Mouse (Mus musculus): Measurements from ENCODE around the gene Tapt1. TPM values are rescaled to one million over a fixed set of nuclear protein-coding genes. Genes with fewer than 3 reads are reported as not detected.

Gene Tapt1
- total and polyA plus RNA-seq, 2 experiments from 2014 or later, result 15.7 to 36.4 TPM

GRCm38 (mm10) chr5:44198471-44198870 is 28.0 kb downstream of the Tapt1 start:
- Histone ChIP-seq H3K4me1 (ENCODE audit: control insufficient read depth, insufficient read depth) (peaks cover 6% of the 10 kb centered on the region), H3K27ac (ENCODE audit: low read depth) (no peak overlapping the region), H3K27me3 (ENCODE audit: control insufficient read depth, insufficient read depth, low read length) (no peaks in the 10 kb centered on the region), H3K36me3 (replicated peaks; ENCODE audit: control insufficient read depth, insufficient read depth, low read length) (peaks cover 9% of the 10 kb centered on the region), H3K4me3 (ENCODE audit: low read depth, low read length) (no peak overlapping the region), H3K9ac (replicated peaks; ENCODE audit: low read depth, low read length) (no peak overlapping the region), H3K9me3 (replicated peaks; ENCODE audit: control insufficient read depth, low read length) (no peaks in the 10 kb centered on the region), H3K4me2 (ENCODE audit: low read depth, low read length) (no peak overlapping the region)
- WGBS, result 78% methylated on average over 4 of the region's 4 CpGs
- DNase-seq (ENCODE audit: low spot score) (no peak), ATAC-seq (ENCODE audit: insufficient read depth, low read depth) (no peak)
- TF ChIP-seq EP300 (IDR thresholded peaks at IDR 0.05; ENCODE audit: low read depth) (no peak), CTCF (IDR thresholded peaks at IDR 0.05; ENCODE audit: low read depth) (no peak)

GRCm38 (mm10) chr5:44197806-44198205 is 28.6 kb downstream of the Tapt1 start:
- 44% methylated on average over 5 of the region's 5 CpGs for WGBS
- peaks cover 15% of the 10 kb centered on the region for H3K36me3 ChIP-seq (replicated peaks; ENCODE audit: control insufficient read depth, insufficient read depth, low read length)
- no peak overlapping the region for H3K9ac ChIP-seq (replicated peaks; ENCODE audit: low read depth, low read length)
- no peaks in the 10 kb centered on the region for H3K27me3 ChIP-seq (ENCODE audit: control insufficient read depth, insufficient read depth, low read length)
- ATAC-seq (ENCODE audit: insufficient read depth, low read depth) (no peak), DNase-seq (ENCODE audit: low spot score) (no peak)
- H3K4me3 ChIP-seq (ENCODE audit: low read depth, low read length), result no peak overlapping the region
- no peaks in the 10 kb centered on the region for H3K9me3 ChIP-seq (replicated peaks; ENCODE audit: control insufficient read depth, low read length)
- H3K4me2 ChIP-seq (ENCODE audit: low read depth, low read length), result no peak overlapping the region
- H3K4me1 ChIP-seq (ENCODE audit: control insufficient read depth, insufficient read depth), result peaks cover 6% of the 10 kb centered on the region
- H3K27ac ChIP-seq (ENCODE audit: low read depth), result no peak overlapping the region
- TF ChIP-seq EP300 (IDR thresholded peaks at IDR 0.05; ENCODE audit: low read depth) (no peak), CTCF (IDR thresholded peaks at IDR 0.05; ENCODE audit: low read depth) (no peak)

GRCm38 (mm10) chr5:44196167-44196566 is 30.3 kb downstream of the Tapt1 start:
- no peak overlapping the region for H3K4me2 ChIP-seq (ENCODE audit: low read depth, low read length)
- TF ChIP-seq EP300 (IDR thresholded peaks at IDR 0.05; ENCODE audit: low read depth), result no peak
- no peak for TF ChIP-seq CTCF (IDR thresholded peaks at IDR 0.05; ENCODE audit: low read depth)
- H3K9ac ChIP-seq (replicated peaks; ENCODE audit: low read depth, low read length), result no peak overlapping the region
- no peak overlapping the region for H3K27ac ChIP-seq (ENCODE audit: low read depth)
- H3K4me1 ChIP-seq (ENCODE audit: control insufficient read depth, insufficient read depth), result peaks cover 6% of the 10 kb centered on the region
- ATAC-seq (ENCODE audit: insufficient read depth, low read depth) (no peak), DNase-seq (ENCODE audit: low spot score) (no peak)
- no peak overlapping the region for H3K4me3 ChIP-seq (ENCODE audit: low read depth, low read length)
- no peaks in the 10 kb centered on the region for H3K27me3 ChIP-seq (ENCODE audit: control insufficient read depth, insufficient read depth, low read length)
- peaks cover 24% of the 10 kb centered on the region for H3K36me3 ChIP-seq (replicated peaks; ENCODE audit: control insufficient read depth, insufficient read depth, low read length)
- 70% methylated on average over 4 of the region's 4 CpGs for WGBS
- no peaks in the 10 kb centered on the region for H3K9me3 ChIP-seq (replicated peaks; ENCODE audit: control insufficient read depth, low read length)

GRCm38 (mm10) chr5:44187370-44187769 is 39.1 kb downstream of the Tapt1 start:
- TF ChIP-seq EP300 (IDR thresholded peaks at IDR 0.05; ENCODE audit: low read depth) (no peak), CTCF (IDR thresholded peaks at IDR 0.05; ENCODE audit: low read depth) (no peak)
- H3K4me1 ChIP-seq (ENCODE audit: control insufficient read depth, insufficient read depth), result no peaks in the 10 kb centered on the region
- peaks cover 66% of the 10 kb centered on the region for H3K36me3 ChIP-seq (replicated peaks; ENCODE audit: control insufficient read depth, insufficient read depth, low read length)

GRCm38 (mm10) chr5:44181669-44182068 is 44.8 kb downstream of the Tapt1 start:
- Histone ChIP-seq H3K4me2 (ENCODE audit: low read depth, low read length) (no peak overlapping the region), H3K27me3 (ENCODE audit: control insufficient read depth, insufficient read depth, low read length) (no peaks in the 10 kb centered on the region), H3K4me3 (ENCODE audit: low read depth, low read length) (no peak overlapping the region), H3K4me1 (ENCODE audit: control insufficient read depth, insufficient read depth) (no peaks in the 10 kb centered on the region), H3K27ac (ENCODE audit: low read depth) (no peak overlapping the region), H3K9ac (replicated peaks; ENCODE audit: low read depth, low read length) (no peak overlapping the region), H3K9me3 (replicated peaks; ENCODE audit: control insufficient read depth, low read length) (no peaks in the 10 kb centered on the region), H3K36me3 (replicated peaks; ENCODE audit: control insufficient read depth, insufficient read depth, low read length) (peaks cover 66% of the 10 kb centered on the region)
- 73% methylated on average over 3 of the region's 3 CpGs for WGBS
- TF ChIP-seq EP300 (IDR thresholded peaks at IDR 0.05; ENCODE audit: low read depth), result no peak
- TF ChIP-seq CTCF (IDR thresholded peaks at IDR 0.05; ENCODE audit: low read depth), result no peak
- DNase-seq (ENCODE audit: low spot score) (no peak), ATAC-seq (ENCODE audit: insufficient read depth, low read depth) (no peak)

More at GRCm38 (mm10) chr5:44187370-44187769, 39.1 kb downstream of the Tapt1 start:
- Histone ChIP-seq H3K27ac (ENCODE audit: low read depth) (no peak overlapping the region), H3K4me2 (ENCODE audit: low read depth, low read length) (no peak overlapping the region), H3K9ac (replicated peaks; ENCODE audit: low read depth, low read length) (no peak overlapping the region), H3K9me3 (replicated peaks; ENCODE audit: control insufficient read depth, low read length) (no peaks in the 10 kb centered on the region), H3K27me3 (ENCODE audit: control insufficient read depth, insufficient read depth, low read length) (no peaks in the 10 kb centered on the region), H3K4me3 (ENCODE audit: low read depth, low read length) (no peak overlapping the region)
- DNase-seq (ENCODE audit: low spot score), result no peak
- no peak for ATAC-seq (ENCODE audit: insufficient read depth, low read depth)

- Histone ChIP-seq H3K4me2 (ENCODE audit: low read depth, low read length) (no peak overlapping the region), H3K4me3 (ENCODE audit: low read depth, low read length) (no peak overlapping the region), H3K4me1 (ENCODE audit: control insufficient read depth, insufficient read depth) (no peaks in the 10 kb centered on the region), H3K9ac (replicated peaks; ENCODE audit: low read depth, low read length) (no peak overlapping the region), H3K27ac (ENCODE audit: low read depth) (no peak overlapping the region), H3K27me3 (ENCODE audit: control insufficient read depth, insufficient read depth, low read length) (no peaks in the 10 kb centered on the region), H3K9me3 (replicated peaks; ENCODE audit: control insufficient read depth, low read length) (no peaks in the 10 kb centered on the region), H3K36me3 (replicated peaks; ENCODE audit: control insufficient read depth, insufficient read depth, low read length) (peaks cover 74% of the 10 kb centered on the region)
- TF ChIP-seq EP300 (IDR thresholded peaks at IDR 0.05; ENCODE audit: low read depth) (no peak), CTCF (IDR thresholded peaks at IDR 0.05; ENCODE audit: low read depth) (no peak)
- ATAC-seq (ENCODE audit: insufficient read depth, low read depth) (no peak), DNase-seq (ENCODE audit: low spot score) (no peak)
- 56% methylated on average over 3 of the region's 3 CpGs for WGBS
These were observed 46.0 kb downstream of the Tapt1 start for GRCm38 (mm10) chr5:44180450-44180849.
